Mouse (Mus musculus) hindbrain, embryonic 11.5 days (tissue): ENCODE measurements at regions not wholly inside any gene's neighbourhood (a gene's known extent, or its start where the extent isn't known, plus 50 kb on each side); places are given as distances from the start of the nearest gene placed in this dataset.

ENCODE experiments used
- ATAC-seq: fragments of 200-750 bp; cut with Nextera tagmentation; 2 replicates; pipeline ENCODE4 v1.8.0; 2017; ENCODE audit warnings: mild to moderate bottlenecking, moderate TSS enrichment, moderate library complexity; ENCODE audit not compliant: low FRiP score
- DNase-seq: peaks from one replicate; pipeline ENCODE4 v3.0.0-alpha.2; 2015; ENCODE audit warnings: low spot score
- H3K27ac ChIP-seq: fragments of 300-500 bp; sonication (generic); 2 replicates; pipeline ENCODE4 v1.5.1; 2014; ENCODE audit warnings: mild to moderate bottlenecking, low read depth, low read length
- H3K27me3 ChIP-seq: fragments of 300-500 bp; sonication (generic); 2 replicates; pipeline ENCODE4 v1.6.1; 2014; ENCODE audit warnings: mild to moderate bottlenecking, low read length, moderate library complexity, mixed read lengths; ENCODE audit not compliant: control insufficient read depth, insufficient read depth
- H3K36me3 ChIP-seq: fragments of 300-500 bp; sonication (generic); 2 replicates; pipeline ENCODE4 v1.6.1; 2014; ENCODE audit warnings: mild to moderate bottlenecking, low read length, moderate library complexity, mixed read lengths; ENCODE audit not compliant: control insufficient read depth, insufficient read depth
- H3K4me1 ChIP-seq: fragments of 300-500 bp; sonication (generic); replicated peaks from 2 replicates; pipeline ENCODE4 v1.6.1; 2014; ENCODE audit warnings: low read length, mixed read lengths; ENCODE audit not compliant: control insufficient read depth, insufficient read depth
- H3K4me2 ChIP-seq: fragments of 300-500 bp; sonication (generic); replicated peaks from 2 replicates; pipeline ENCODE4 v1.6.1; 2014; ENCODE audit warnings: mild to moderate bottlenecking, low read depth, low read length
- H3K4me3 ChIP-seq: fragments of 300-500 bp; sonication (generic); 2 replicates; pipeline ENCODE4 v1.5.1; 2014; ENCODE audit warnings: low read depth, low read length
- H3K9ac ChIP-seq: fragments of 300-500 bp; sonication (generic); 2 replicates; pipeline ENCODE4 v1.6.1; 2014; ENCODE audit warnings: low read depth, low read length
- H3K9me3 ChIP-seq: fragments of 300-500 bp; sonication (generic); 2 replicates; pipeline ENCODE4 v1.6.1; 2016; ENCODE audit warnings: low read length; ENCODE audit not compliant: control insufficient read depth
- WGBS: fragments of 180-500 bp; shearing (Covaris S2); extraction: QIAGEN DNeasy Blood & Tissue Kit; methylation state at CpG from one replicate; pipeline ENCODE4 v1.1.7; 2014; 5-methylcytosine and 5-hydroxymethylcytosine counted together

GRCm38 (mm10) chr10:116658162-116658962, 77.1 kb upstream of the Cnot2 start:
- Histone ChIP-seq H3K9me3 (no peaks in the 10 kb centered on the region), H3K36me3 (no peaks in the 10 kb centered on the region)
- 94% methylated on average over 6 of the region's 6 CpGs for WGBS

DNA sequence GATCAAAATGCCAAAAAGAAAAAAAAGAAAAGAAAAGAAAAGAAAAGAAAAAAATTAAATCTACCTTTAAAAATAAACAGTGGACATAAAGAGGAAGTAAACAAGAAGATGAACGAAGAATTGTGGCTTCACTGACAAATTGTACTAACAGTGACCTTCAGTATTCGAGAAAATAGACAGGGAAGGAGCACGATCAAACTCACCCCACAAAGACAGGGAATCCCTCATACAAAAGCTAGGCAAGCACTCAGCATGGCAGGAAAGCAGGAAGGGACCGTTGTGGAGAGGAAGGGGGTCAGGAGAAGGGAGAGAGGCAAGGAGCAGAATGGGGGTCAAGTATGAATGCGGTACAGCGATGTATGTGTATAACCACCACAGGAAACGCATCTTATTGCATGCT, 74.6 kb upstream of the Cnot2 start:
- no peaks in the 10 kb centered on the region for H3K9me3 ChIP-seq
- no peak overlapping the region for H3K4me3 ChIP-seq
- H3K4me2 ChIP-seq: no peak overlapping the region
- no peaks in the 10 kb centered on the region for H3K27me3 ChIP-seq
- ATAC-seq (no peak), DNase-seq (no peak)
- no peak overlapping the region for H3K27ac ChIP-seq
- H3K9ac ChIP-seq: no peak overlapping the region
- no peaks in the 10 kb centered on the region for H3K4me1 ChIP-seq
- WGBS: 79% methylated on average over 7 of the region's 7 CpGs
- no peaks in the 10 kb centered on the region for H3K36me3 ChIP-seq

More at GRCm38 (mm10) chr10:116658162-116658962, 77.1 kb upstream of the Cnot2 start:
- no peak overlapping the region for H3K4me2 ChIP-seq
- no peak overlapping the region for H3K4me3 ChIP-seq
- ATAC-seq: no peak
- H3K27ac ChIP-seq: no peak overlapping the region
- no peak overlapping the region for H3K9ac ChIP-seq
- DNase-seq: no peak
- no peaks in the 10 kb centered on the region for H3K4me1 ChIP-seq
- H3K27me3 ChIP-seq: no peaks in the 10 kb centered on the region

- no peak overlapping the region for H3K27ac ChIP-seq
- no peak for ATAC-seq
- H3K4me3 ChIP-seq: no peak overlapping the region
- no peaks in the 10 kb centered on the region for H3K27me3 ChIP-seq
- H3K36me3 ChIP-seq: no peaks in the 10 kb centered on the region
- H3K9me3 ChIP-seq: no peaks in the 10 kb centered on the region
- H3K4me1 ChIP-seq: no peaks in the 10 kb centered on the region
- DNase-seq: no peak
- no peak overlapping the region for H3K9ac ChIP-seq
- 84% methylated on average over 6 of the region's 6 CpGs for WGBS
- no peak overlapping the region for H3K4me2 ChIP-seq
These were observed 73.9 kb upstream of the Cnot2 start for GRCm38 (mm10) chr10:116655018-116655807.

GRCm38 (mm10) chr10:116654091-116654490, 72.8 kb upstream of the Cnot2 start:
- DNase-seq (no peak), ATAC-seq (no peak)
- Histone ChIP-seq H3K9me3 (no peaks in the 10 kb centered on the region), H3K36me3 (no peaks in the 10 kb centered on the region), H3K27me3 (no peaks in the 10 kb centered on the region), H3K4me1 (no peaks in the 10 kb centered on the region), H3K9ac (no peak overlapping the region), H3K4me3 (no peak overlapping the region), H3K27ac (no peak overlapping the region), H3K4me2 (no peak overlapping the region)
- 94% methylated on average over 14 of the region's 14 CpGs for WGBS

GRCm38 (mm10) chr10:116653511-116653945, 72.2 kb upstream of the Cnot2 start:
- 83% methylated on average over 12 of the region's 12 CpGs for WGBS

DNA sequence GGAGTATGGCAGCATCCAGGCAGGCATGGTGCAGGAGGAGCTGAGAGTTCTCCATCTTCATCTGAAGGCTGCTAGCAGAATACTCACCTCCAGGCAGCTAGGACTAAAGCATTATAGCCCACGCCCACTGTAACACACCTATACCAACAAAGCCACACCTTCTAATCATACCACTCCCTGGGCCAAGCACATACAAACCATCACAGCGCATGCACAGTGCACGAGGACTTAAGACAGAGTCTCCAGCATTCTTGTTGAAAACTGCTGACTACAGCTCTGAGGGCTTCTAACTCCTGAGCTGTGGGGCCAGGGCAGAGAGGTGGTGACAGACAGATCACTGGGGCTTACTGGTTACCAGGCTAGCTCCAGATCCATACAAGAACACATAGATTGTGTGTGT, 68.0 kb upstream of the Cnot2 start:
- H3K27me3 ChIP-seq: no peaks in the 10 kb centered on the region
- no peaks in the 10 kb centered on the region for H3K9me3 ChIP-seq
- H3K4me3 ChIP-seq: no peak overlapping the region
- H3K9ac ChIP-seq: no peak overlapping the region
- 93% methylated on average over 3 of the region's 3 CpGs for WGBS
- no peaks in the 10 kb centered on the region for H3K4me1 ChIP-seq
- no peak overlapping the region for H3K27ac ChIP-seq
- ATAC-seq (no peak), DNase-seq (no peak)
- no peak overlapping the region for H3K4me2 ChIP-seq
- H3K36me3 ChIP-seq: no peaks in the 10 kb centered on the region

More at GRCm38 (mm10) chr10:116653511-116653945, 72.2 kb upstream of the Cnot2 start:
- Histone ChIP-seq H3K4me2 (no peak overlapping the region), H3K27me3 (no peaks in the 10 kb centered on the region), H3K36me3 (no peaks in the 10 kb centered on the region), H3K9me3 (no peaks in the 10 kb centered on the region), H3K4me3 (no peak overlapping the region), H3K27ac (no peak overlapping the region), H3K4me1 (no peaks in the 10 kb centered on the region), H3K9ac (no peak overlapping the region)
- ATAC-seq: no peak
- peak; percentile 15 for DNase-seq

GRCm38 (mm10) chr10:116646035-116646434, 64.7 kb upstream of the Cnot2 start:
- 84% methylated on average over 7 of the region's 7 CpGs for WGBS
- Histone ChIP-seq H3K27me3 (no peaks in the 10 kb centered on the region), H3K36me3 (no peaks in the 10 kb centered on the region), H3K4me3 (no peak overlapping the region), H3K4me2 (no peak overlapping the region), H3K9ac (no peak overlapping the region), H3K27ac (no peak overlapping the region), H3K9me3 (no peaks in the 10 kb centered on the region), H3K4me1 (no peaks in the 10 kb centered on the region)
- no peak for ATAC-seq
- no peak for DNase-seq

DNA sequence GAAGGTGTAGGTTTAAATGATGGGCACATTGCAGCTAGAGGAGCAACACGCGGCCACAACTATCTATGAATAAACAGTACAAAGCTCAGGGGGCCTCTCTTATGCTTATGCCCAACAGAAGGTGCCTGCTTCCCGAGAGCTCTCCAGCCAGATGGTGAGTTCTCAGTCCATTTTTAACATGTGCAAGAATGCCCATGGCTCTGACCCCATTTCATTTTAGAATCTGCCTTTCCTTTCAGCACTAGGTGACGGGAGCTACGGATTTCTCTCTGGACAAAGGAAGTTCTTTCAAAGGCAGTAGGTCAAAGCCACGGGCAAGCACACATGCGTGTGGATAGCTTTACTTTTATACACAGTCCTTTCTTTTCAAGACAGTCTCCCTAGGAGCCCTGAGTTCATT, 64.3 kb upstream of the Cnot2 start:
- Histone ChIP-seq H3K27me3 (no peaks in the 10 kb centered on the region), H3K4me1 (no peaks in the 10 kb centered on the region), H3K4me3 (no peak overlapping the region), H3K9me3 (no peaks in the 10 kb centered on the region), H3K4me2 (no peak overlapping the region), H3K27ac (no peak overlapping the region), H3K9ac (no peak overlapping the region), H3K36me3 (no peaks in the 10 kb centered on the region)
- ATAC-seq (no peak), DNase-seq (no peak)
- 61% methylated on average over 7 of the region's 7 CpGs for WGBS
